Mouse (Mus musculus) heart, postnatal 0 days (tissue): ENCODE measurements at regions not wholly inside any gene's neighbourhood (a gene's known extent, or its start where the extent isn't known, plus 50 kb on each side); places are given as distances from the start of the nearest gene placed in this dataset.

ENCODE experiments used
- CTCF ChIP-seq: IDR thresholded peaks from 2 replicates; pipeline ENCODE4 v1.5.1; 2016; ENCODE audit warnings: antibody characterized with exemption, control low read depth, low read depth
- EP300 ChIP-seq: IDR thresholded peaks from 2 replicates; pipeline ENCODE4 v1.6.1; 2016; ENCODE audit warnings: antibody characterized with exemption, low read depth

DNA sequence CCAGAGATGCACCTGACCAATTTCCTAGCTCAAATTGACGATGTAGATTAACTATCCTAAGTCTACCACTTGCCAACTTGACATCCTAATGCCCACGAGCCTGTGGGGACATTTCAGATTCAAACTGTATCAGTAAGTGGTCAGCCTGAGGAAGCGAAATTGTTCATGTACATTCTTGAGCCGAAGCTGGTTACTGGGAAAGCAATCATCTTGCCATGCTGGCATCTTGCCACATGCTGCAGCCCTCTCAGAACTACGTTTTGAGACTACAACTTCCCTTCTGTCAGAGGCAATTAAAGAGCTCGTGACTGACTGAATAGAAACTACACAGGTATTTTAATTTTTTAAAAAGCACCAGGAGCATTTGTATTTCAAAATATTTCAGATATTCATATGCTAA is 239.7 kb downstream of the Dact1 start:
- TF ChIP-seq CTCF (no peak), EP300 (no peak)
